Mouse (Mus musculus): ENCODE measurements at regions not wholly inside any gene's neighbourhood (a gene's known extent, or its start where the extent isn't known, plus 50 kb on each side); places are given as distances from the start of the nearest gene placed in this dataset.

DNA sequence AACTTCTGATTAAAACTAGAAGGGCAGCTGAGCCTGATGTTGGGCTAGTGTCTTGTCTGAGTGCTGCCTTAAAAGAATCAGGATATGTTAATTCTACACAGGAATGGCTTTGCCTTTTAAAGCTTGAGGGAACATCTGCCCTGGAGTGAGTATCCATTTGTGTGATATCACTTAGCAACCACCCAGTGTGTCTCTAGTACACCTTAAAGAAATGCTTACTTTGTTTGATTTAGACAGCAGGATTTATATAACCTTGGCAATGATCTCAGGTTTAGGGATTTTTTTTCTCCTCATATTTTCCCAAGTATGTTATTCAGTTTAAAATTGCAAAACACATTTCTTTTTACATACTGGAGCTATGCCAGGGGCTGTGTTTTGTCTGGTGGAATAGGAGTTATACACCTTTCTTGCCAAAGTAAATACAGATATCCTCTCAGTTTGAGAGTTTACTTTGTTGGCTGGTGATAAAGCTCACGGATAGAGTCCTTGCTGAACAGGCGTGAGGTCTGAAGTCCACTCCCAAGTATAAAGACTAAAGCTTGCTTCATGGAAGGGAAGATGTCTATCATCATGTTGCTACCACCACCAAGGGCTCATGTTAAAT, 206.6 kb downstream of the Rsl24d1 start:
- DNase-seq: peak in 1 of 2 experiments; percentile 5
- intact Hi-C loops (cut with DNase I): no loop called here

DNA sequence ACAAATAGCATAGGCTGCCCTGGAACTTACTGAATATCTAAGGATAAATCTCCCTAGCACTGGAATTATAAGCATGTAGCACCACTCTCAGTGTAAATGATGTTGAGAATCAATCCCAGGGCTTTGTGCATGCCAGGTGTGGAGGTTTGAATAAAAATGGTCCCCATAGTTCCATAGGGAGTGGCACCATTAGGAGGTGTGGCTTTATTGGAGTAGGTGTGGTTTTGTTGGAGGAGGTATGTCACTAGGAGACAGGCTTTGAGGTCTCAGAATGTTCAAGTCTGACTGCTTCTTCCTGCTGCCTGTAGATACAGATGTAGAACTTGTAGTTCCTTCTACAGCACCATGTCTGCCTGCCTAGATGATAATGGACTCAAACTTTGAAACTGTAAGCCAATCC, 217.8 kb downstream of the Rsl24d1 start:
- no peak for DNase-seq
- intact Hi-C loops (cut with DNase I): no loop called here

DNA sequence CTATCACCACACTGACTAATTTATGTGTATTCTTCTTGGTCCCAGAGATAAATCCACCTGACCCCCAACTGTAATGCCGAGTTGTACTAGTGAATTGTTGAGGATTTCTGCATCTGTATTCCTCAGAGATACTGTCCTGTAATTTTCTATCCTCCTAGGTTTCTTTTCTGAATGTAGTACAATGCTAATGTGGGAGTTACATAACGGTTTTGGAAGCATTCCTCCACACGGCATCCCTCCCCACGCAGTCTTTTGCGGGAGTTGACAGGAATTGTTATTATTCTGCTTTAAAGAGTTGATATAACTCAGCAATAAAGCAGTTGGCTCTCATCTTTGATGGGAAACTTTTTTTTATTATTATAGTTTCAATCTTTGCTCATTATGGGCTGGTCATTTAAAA, 222.8 kb downstream of the Rsl24d1 start:
- intact Hi-C loops (cut with DNase I): no loop called here
- DNase-seq: no peak

DNA sequence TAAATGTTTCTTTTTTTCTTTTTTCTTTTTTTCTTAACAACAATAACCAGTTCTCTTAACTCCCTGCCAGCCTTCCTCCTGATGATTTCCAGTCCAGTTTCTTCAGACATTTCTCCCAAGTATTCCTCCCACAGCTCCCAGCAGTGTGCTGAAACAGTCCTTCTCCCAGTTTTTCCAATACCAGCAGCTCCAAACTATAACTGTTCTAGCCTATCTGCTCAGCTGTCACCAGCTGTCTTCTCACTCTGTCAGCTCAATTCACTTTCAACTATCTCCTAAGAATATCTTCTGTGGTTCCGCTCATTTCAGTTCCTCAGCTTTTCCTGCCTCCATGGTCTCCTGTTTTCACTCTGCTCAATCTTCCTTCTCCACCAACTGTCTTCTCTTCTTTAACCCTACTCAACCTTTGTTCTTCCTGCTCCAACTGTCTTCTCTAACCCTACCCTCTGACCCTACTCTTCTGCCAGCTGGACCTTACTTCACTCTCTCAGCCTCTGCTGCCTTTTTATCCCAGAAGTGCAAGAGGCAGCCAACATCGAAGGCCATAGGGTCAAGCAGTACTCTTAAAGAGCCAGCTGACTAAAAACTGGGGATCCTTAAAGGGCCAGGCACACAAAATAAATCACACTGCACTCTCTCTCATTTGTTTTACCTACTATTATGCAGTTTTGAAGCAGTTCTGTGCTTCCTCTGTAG, 224.0 kb downstream of the Rsl24d1 start:
- intact Hi-C loops (cut with DNase I): no loop called here

DNA sequence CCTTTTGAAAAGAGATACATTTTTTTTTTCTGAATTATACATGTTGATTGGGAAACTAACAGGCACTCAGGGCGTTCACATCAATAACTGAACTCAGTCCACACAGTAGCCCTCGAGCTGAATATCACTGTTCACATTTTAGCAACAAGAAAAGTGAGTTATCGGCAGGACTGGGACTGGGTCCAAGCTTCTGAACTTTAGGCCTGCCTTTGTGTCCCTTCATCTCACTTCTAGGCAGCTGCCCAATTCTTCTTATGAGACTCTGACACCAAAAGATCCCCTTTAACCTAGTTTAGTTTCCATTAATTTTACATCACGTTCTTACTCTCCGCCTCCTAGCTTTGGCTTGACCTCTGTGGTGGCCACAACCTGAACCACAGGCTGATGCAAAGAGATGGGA, 242.7 kb downstream of the Rsl24d1 start:
- DNase-seq: no peak
- intact Hi-C loops (cut with DNase I): no loop called here

More for the DNA sequence above, 224.0 kb downstream of the Rsl24d1 start:
- DNase-seq: peak; percentile 8 to 14

DNA sequence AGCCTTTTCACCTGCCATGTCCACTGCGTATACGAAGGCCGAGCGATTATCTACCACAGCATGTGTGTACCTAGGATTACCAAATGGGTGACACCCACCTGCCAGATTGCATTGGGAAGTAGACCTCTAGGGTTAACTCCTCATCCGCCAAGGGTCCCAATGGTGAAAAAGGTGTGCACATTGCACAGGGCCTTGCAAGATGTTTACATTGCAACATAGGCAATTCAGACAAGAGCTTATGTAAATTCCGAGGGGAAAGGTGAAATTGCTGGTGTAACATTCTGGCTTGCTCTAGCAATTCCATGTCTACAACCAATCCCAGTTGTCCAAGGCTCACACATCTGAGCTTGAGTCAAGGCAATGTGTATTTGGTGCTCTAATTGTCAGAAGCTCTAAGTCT, 245.7 kb downstream of the Rsl24d1 start:
- DNase-seq: no peak
- intact Hi-C loops (cut with DNase I): no loop called here

DNA sequence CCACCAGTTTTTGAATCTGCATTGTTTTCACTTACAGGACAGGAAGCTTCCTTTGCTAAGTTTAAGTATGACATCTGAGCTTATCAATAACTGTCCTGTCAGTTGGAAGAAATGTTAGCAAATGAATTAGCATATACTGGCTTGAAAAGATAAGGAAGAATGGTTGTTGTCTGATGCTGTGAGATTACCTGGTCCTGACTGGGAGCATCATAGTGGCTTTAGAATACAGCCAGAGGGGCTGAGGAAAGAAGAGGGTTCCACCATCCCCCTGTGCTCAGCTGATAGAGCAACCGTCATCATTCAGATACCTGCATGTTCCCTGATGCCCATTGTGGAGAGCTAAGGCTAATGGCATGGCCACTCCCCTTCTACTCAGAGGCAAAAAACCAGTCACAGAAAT, 267.5 kb downstream of the Rsl24d1 start:
- no peak for DNase-seq
- intact Hi-C loops (cut with DNase I): no loop called here

DNA sequence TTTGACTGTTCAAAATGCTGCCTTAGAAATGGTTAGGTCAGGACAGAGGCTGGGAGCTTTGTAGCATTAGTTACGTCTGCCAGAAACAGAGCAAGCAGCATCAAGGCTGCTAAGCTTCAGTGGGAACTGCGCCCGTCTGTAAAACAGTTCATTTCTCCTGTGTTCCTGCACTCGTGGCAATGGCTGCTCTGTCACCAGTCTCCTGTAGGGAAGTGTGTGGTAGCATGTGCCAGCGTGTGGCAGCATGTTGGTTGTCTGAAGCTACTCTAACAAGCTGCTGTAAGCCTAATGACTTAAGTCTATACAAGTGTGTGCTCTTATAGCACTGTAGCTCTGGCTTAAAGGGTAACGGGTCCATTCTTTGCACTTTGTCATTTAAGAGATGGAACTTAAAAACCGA, 278.8 kb downstream of the Rsl24d1 start:
- no peak for DNase-seq
- intact Hi-C loops (cut with DNase I): no loop called here

DNA sequence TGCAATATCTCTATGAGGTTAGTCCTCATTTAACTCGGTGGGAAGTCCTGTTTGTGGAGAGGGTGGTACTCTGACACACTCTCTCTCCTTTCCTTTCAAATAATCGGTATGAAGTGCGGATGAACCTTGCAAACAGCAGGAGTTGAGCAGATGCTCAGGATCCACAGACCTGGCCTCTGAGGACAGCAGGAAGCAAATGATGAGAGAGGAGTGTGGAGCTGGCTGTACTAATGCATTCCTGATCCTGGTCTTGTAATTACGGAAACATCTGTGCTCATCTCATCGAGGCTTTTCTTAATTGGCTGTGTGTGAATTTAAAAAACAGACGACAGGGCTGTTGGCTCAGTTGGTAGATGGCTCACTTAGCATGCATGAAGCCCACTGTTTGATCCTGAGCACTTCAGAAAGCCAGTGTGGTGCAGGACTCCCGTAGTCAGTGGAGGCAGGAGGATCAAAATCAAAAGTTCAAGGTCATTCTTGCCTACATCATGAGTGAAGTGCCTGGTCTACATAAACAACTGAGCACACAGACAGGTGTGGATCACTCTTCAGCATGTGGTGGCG, 300.2 kb downstream of the Rsl24d1 start:
- intact Hi-C loops (cut with DNase I): no loop called here
- no peak for DNase-seq

DNA sequence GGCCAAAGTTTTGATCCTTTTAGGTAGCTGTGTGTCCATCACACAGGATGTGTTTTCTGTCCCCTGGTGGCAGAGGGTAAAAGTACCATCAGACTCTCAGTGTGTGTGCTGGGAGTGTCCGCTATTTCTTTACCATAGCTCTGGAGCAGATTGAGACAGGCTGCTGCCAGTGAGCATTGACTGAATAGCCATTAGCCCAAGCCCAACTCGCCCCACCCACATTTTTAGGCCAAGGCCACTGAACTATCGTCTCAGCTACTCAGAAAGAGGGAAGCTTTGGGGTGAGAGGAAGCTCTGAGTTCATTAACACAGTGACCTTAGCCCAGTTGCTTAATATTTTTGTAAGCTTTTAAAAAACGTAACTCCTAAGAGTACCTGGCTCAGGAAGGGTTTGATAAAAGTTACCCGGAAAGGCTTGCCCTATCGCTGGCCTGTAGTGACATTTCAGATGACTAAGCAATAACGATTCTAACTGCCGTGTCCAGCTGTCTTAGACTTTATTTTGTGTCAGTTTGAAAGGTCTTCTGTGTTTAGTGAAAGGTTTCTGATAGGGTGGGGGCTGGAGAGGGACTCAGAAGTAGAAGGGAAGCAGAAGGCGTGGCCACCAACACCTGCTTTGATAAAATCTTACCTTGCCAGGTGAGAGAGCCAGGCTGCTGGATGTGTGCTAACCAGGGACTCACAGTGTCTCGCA, 303.0 kb downstream of the Rsl24d1 start:
- intact Hi-C loops (cut with DNase I): no loop called here
- no peak for DNase-seq
